Mouse (Mus musculus) hindbrain, embryonic 12.5 days (tissue): Measurements from ENCODE around the gene Mxi1. TPM values are rescaled to one million over a fixed set of nuclear protein-coding genes. Genes with fewer than 3 reads are reported as not detected.
A peak's percentile ranks its signal among the peaks of the same experiment; 100 is the strongest.

Experiments used
- ATAC-seq: fragments of 200-750 bp; cut with Nextera tagmentation; 2 replicates; pipeline ENCODE4 v1.8.0; 2017; ENCODE audit warnings: moderate TSS enrichment; ENCODE audit not compliant: low FRiP score
- H3K27ac ChIP-seq: fragments of 300-500 bp; sonication (generic); 2 replicates; pipeline ENCODE4 v1.5.1; 2016; ENCODE audit warnings: mild to moderate bottlenecking
- H3K27me3 ChIP-seq: fragments of 300-500 bp; sonication (generic); 2 replicates; pipeline ENCODE4 v1.6.1; 2016; ENCODE audit warnings: mild to moderate bottlenecking
- H3K36me3 ChIP-seq: fragments of 300-500 bp; sonication (generic); 2 replicates; pipeline ENCODE4 v1.6.1; 2016; ENCODE audit warnings: mild to moderate bottlenecking
- H3K4me1 ChIP-seq: fragments of 300-500 bp; sonication (generic); 2 replicates; pipeline ENCODE4 v1.6.1; 2016
- H3K4me2 ChIP-seq: fragments of 300-500 bp; sonication (generic); replicated peaks from 2 replicates; pipeline ENCODE4 v1.6.1; 2016; ENCODE audit warnings: mild to moderate bottlenecking
- H3K4me3 ChIP-seq: fragments of 300-500 bp; sonication (generic); 2 replicates; pipeline ENCODE4 v1.5.1; 2016; ENCODE audit warnings: mild to moderate bottlenecking
- H3K9ac ChIP-seq: fragments of 300-500 bp; sonication (generic); 2 replicates; pipeline ENCODE4 v1.6.1; 2016; ENCODE audit warnings: mild to moderate bottlenecking, moderate library complexity
- H3K9me3 ChIP-seq: fragments of 300-500 bp; sonication (generic); replicated peaks from 2 replicates; pipeline ENCODE4 v1.6.1; 2016; ENCODE audit warnings: mild to moderate bottlenecking
- WGBS: fragments of 180-500 bp; shearing (Covaris S2); methylation state at CpG from one replicate; pipeline ENCODE4 v1.1.7; 2016; 5-methylcytosine and 5-hydroxymethylcytosine counted together
- polyA plus RNA-seq: library from polyadenylated mRNA; unstranded; fragments of >200 nt; fragmentation: Nextera tagmentation; extraction: Ambion mirVana; gene quantifications from 2 replicates; pipeline ENCODE4 v1.2.1, GENCODE M21; 2016

The Mxi1 gene
- polyA plus RNA-seq, 1 experiment from 2014 or later = 78.4 TPM

DNA sequence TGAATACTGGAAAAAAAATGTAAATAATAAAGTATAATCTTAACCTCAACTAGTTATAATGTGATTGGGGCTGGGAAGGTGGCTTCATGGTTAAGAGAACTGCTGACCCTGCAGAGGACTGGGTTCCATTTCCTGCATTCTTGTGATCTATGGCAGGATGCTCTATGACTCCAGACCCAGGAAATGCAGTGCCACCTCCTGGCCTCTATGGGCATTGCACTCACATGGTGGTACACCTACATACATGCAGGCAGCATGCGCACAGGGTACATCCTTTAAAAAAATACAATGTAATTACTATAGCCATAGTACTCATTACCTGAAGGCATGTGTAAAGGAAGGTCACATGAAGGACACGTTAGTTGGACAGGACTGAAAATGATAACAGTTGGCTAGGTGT is 52.6 kb downstream of the Mxi1 start:
- Histone ChIP-seq H3K9me3 (no peaks in the 10 kb centered on the region), H3K4me1 (peaks cover 34% of the 10 kb centered on the region), H3K27ac (no peak overlapping the region), H3K36me3 (0 out of 2 replicates have a peak, but pooled peaks cover 3% of the 10 kb centered on the region), H3K4me3 (no peak overlapping the region), H3K9ac (no peak overlapping the region), H3K4me2 (no peak overlapping the region), H3K27me3 (no peaks in the 10 kb centered on the region)
- 50% methylated on average over 2 of the region's 2 CpGs for WGBS
- no peak for ATAC-seq

DNA sequence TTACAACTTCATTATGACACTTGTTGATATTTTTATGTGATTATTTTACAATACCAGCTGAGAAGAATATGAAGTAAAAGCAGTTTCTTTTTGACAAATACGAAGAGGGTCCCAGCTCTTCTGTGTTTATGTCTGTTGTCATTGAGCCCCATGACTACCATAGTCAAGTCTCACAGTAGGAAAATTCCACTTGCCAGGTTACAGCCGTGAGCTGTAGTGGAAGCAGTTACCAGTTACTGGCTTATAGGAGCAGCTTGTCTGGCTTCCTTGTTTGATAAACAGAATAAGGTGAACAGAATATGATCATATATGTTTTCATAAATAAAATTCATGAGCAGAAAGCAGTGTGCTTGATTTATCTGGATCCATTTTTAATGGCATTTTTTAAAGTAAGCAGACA is 54.2 kb downstream of the Mxi1 start:
- no peak for ATAC-seq
- 0 out of 2 replicates have a peak, but pooled peaks cover 3% of the 10 kb centered on the region for H3K36me3 ChIP-seq
- WGBS = 73% methylated on average over 2 of the region's 2 CpGs

DNA sequence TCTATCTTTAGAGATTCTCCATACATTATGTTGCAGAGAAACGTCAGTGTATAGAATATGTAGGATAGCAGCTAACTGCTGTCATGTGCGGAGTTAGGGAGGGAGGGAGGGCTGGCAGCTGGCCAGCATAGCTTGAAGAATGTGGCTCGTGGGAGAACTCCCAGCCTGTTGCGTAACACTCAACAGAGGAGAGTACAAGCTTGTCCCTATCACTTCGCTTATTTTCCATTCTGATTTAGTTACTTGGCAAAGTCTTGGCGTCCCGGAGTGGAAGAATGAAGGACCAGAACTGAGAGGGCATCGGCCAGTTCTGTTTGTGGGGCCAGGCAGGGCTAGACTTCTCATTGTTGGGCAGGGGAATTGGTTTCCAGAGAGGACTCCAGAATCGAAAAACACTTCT is 54.6 kb downstream of the Mxi1 start:
- peak overlapping the region; percentile 62; the same call in 1 of the 2 replicates for H3K27ac ChIP-seq
- WGBS = 39% methylated on average over 9 of the region's 9 CpGs

More for the DNA sequence above, 54.2 kb downstream of the Mxi1 start:
- H3K9ac ChIP-seq = no peak overlapping the region
- peaks cover 30% of the 10 kb centered on the region for H3K4me1 ChIP-seq
- no peak overlapping the region; the same call in 1 of the 2 replicates for H3K4me2 ChIP-seq
- H3K27me3 ChIP-seq = no peaks in the 10 kb centered on the region
- no peak overlapping the region for H3K27ac ChIP-seq
- H3K9me3 ChIP-seq = no peaks in the 10 kb centered on the region
- no peak overlapping the region for H3K4me3 ChIP-seq

DNA sequence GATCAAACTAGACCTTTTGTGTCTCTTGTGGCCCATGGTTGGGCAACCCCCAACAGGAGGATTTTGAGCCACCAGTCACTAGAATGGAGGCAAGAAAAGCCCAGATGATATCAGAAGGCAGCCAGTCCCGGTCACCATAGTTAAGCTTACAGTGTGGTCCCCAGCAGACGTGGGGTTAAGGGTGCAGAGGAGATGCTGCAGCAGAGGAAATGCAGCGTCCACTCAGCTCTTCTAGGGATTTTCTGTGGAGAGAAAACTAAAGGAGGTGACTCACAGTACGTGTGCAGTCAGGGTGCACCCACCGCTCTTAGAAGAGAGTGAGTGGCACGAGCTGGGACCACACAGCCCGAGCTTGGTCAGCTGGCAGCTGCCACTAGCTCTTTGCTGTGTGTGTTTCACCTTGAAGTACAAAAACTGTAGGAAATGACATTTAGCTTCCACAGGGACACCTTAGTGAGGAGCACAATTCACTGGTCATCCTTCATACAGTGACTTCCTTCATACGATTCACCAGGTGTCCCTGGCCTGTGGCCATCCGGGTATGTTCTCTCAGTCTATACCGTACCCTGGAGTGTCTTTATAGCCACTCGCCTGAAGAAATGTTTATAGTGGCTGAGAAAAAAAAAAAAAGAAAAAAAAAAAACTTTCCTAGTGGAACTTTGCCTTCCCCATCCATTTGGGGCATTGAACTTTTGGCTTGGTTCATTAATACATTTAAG is 55.9 kb downstream of the Mxi1 start:
- Histone ChIP-seq H3K4me2 (no peak overlapping the region), H3K36me3 (peaks cover 11% of the 10 kb centered on the region; the same call in 1 of the 2 replicates), H3K27me3 (no peaks in the 10 kb centered on the region), H3K9me3 (no peaks in the 10 kb centered on the region), H3K9ac (no peak overlapping the region), H3K4me1 (peaks cover 19% of the 10 kb centered on the region), H3K4me3 (no peak overlapping the region), H3K27ac (no peak overlapping the region)
- ATAC-seq = no peak
- 85% methylated on average over 11 of the region's 11 CpGs for WGBS

More for the DNA sequence above, 54.6 kb downstream of the Mxi1 start:
- Histone ChIP-seq H3K27me3 (no peaks in the 10 kb centered on the region), H3K36me3 (0 out of 2 replicates have a peak, but pooled peaks cover 3% of the 10 kb centered on the region), H3K4me2 (peak overlapping the region; percentile 15; the same call in 1 of the 2 replicates), H3K4me3 (no peak overlapping the region), H3K4me1 (peaks cover 27% of the 10 kb centered on the region), H3K9ac (no peak overlapping the region; the same call in 1 of the 2 replicates), H3K9me3 (no peaks in the 10 kb centered on the region)
- ATAC-seq = no peak

DNA sequence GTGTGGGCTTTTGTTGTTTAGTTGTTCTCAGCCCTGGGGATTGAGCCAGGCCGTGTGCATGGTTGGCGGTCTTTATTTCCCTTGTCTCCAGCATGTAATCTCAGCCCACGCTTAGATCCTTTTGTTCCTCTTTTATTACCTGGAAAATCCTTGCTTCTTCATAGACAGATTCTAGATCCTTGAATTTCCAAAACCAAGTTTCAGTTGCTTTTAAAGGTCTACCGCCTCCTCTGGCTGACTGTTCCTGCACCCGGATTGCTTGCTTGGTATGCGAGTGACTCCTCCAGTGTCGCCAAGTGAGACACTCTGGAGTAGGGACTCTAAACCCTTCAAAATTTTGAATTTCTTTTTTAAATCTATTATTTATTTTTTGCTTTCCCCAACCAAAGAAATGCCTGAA is 56.6 kb downstream of the Mxi1 start:
- H3K4me3 ChIP-seq = no peak overlapping the region
- no peak overlapping the region for H3K4me2 ChIP-seq
- ATAC-seq = no peak
- no peaks in the 10 kb centered on the region for H3K27me3 ChIP-seq
- H3K36me3 ChIP-seq = peaks cover 17% of the 10 kb centered on the region; the same call in 1 of the 2 replicates
- H3K9me3 ChIP-seq = no peaks in the 10 kb centered on the region
- no peak overlapping the region for H3K9ac ChIP-seq
- H3K27ac ChIP-seq = no peak overlapping the region
- WGBS = 84% methylated on average over 7 of the region's 7 CpGs
- peaks cover 19% of the 10 kb centered on the region for H3K4me1 ChIP-seq

DNA sequence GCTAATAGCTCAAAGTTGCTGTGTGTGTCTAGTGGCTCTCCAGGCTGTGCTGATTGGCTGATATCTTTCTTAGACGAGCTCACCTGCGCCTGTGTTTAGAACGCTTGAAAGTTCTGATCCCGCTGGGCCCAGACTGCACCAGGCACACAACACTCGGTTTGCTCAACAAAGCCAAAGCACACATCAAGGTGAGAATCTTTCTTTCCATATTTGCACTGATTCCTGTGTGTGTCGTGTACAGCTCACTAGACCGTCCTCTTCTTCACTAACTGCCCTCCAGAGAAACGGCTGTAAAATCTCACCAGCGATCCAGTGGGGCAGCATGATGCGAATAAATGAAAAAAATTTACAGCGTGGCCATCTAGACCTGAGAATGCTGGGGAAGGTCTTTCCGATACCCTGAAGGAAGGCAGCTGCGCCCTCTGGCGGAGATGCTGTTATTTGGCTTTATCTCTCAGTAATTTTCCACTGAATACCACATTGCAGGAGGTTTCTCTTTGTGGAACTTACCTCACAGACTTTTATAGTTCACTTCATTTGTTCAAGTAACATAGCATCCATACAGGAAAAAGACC is 59.2 kb downstream of the Mxi1 start:
- Histone ChIP-seq H3K9me3 (no peaks in the 10 kb centered on the region), H3K27ac (no peak overlapping the region), H3K4me2 (no peak overlapping the region), H3K4me1 (peaks cover 18% of the 10 kb centered on the region), H3K27me3 (no peaks in the 10 kb centered on the region), H3K36me3 (peaks cover 36% of the 10 kb centered on the region), H3K4me3 (no peak overlapping the region), H3K9ac (0 out of 2 replicates have a peak overlapping the region, but pooled peaks have one; percentile 6)
- peak; percentile 44; the same call in 1 of the 2 replicates for ATAC-seq
- 37% methylated on average over 14 of the region's 14 CpGs for WGBS

DNA sequence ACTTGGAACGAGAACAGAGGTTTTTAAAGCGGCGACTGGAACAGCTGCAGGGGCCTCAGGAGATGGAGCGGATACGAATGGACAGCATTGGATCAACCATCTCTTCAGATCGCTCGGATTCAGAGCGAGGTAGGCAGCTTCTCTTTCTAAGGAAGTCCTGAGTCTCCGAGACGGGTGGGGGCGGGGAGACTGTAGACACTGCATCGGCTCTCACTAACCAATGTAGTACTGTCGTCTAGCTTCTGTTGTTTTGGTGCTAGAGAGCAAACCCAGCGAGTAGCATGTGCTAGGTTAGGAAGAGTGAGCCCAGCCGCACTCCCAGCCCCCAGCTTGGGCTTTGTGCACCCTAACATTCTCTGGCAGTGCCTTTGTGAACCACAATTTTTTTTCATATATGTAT is 59.9 kb downstream of the Mxi1 start:
- H3K36me3 ChIP-seq = peaks cover 36% of the 10 kb centered on the region
- WGBS = 81% methylated on average over 15 of the region's 15 CpGs
- no peak for ATAC-seq
- no peak overlapping the region for H3K27ac ChIP-seq
- no peak overlapping the region for H3K4me2 ChIP-seq
- H3K4me3 ChIP-seq = no peak overlapping the region
- no peak overlapping the region for H3K9ac ChIP-seq
- H3K4me1 ChIP-seq = peaks cover 13% of the 10 kb centered on the region
- H3K9me3 ChIP-seq = no peaks in the 10 kb centered on the region
- no peaks in the 10 kb centered on the region for H3K27me3 ChIP-seq

DNA sequence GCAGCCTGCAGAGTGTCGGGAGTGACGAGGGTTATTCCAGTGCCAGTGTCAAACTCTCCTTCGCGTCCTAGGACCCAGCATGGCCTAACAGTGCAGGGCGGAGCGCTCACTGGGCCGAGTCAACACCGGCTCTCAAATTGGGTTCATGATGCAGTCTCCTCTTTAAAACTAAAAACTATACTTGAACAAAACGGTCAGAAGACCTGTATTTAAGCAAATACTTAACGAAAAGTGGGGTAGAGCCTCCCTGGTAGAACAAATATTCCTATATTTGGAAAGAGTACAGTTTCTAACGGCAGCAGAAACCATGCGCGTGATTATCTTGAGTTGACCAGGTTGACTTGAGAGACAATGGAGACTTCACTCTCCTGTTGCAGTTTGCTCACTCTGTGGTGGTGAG is 61.3 kb downstream of the Mxi1 start, which contains the start of gene Gm10197:
Gene Gm10197, minus strand, starts transcription at position 101 of the 400 bp plus-strand sequence.
- no peaks in the 10 kb centered on the region for H3K9me3 ChIP-seq
- H3K27ac ChIP-seq = no peak within 1 kb of the TSS
- WGBS = 93% methylated on average over 13 of the region's 13 CpGs
- 0 out of 2 replicates have a peak, but pooled peaks cover 5% of the 10 kb centered on the region for H3K4me1 ChIP-seq
- no peaks in the 10 kb centered on the region for H3K27me3 ChIP-seq
- no peak within 1 kb of the TSS for H3K9ac ChIP-seq
- H3K4me3 ChIP-seq = no peak within 1 kb of the TSS
- ATAC-seq = no peak
- no peak within 1 kb of the TSS for H3K4me2 ChIP-seq
- peaks cover 45% of the 10 kb centered on the region for H3K36me3 ChIP-seq

DNA sequence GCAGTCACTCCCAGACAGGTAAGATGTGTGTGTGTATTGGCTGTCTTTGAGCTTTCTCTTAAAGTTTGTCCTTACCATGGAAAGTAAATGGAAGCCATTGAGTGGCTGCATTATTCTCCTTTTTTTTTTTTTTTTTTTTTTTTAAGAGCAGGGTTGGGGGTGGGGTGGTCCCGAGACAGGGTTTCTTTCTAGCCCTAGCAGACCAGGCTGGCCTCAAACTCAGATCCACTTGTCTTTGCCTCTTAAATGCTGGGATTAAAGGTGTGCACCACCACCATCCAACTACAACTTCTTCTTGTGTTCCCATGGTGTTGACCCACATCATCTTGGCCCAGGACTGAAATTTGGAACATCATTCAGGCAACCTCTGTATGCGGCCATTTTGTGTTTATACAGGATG is 63.3 kb downstream of the Mxi1 start:
- no peak for ATAC-seq
- 0 out of 2 replicates have a peak, but pooled peaks cover 5% of the 10 kb centered on the region for H3K4me1 ChIP-seq
- no peak overlapping the region for H3K9ac ChIP-seq
- WGBS = 93% methylated on average over 2 of the region's 2 CpGs
- no peak overlapping the region for H3K4me2 ChIP-seq
- H3K9me3 ChIP-seq = no peaks in the 10 kb centered on the region
- no peak overlapping the region for H3K4me3 ChIP-seq
- no peaks in the 10 kb centered on the region for H3K27me3 ChIP-seq
- H3K36me3 ChIP-seq = peaks cover 49% of the 10 kb centered on the region
- no peak overlapping the region for H3K27ac ChIP-seq

DNA sequence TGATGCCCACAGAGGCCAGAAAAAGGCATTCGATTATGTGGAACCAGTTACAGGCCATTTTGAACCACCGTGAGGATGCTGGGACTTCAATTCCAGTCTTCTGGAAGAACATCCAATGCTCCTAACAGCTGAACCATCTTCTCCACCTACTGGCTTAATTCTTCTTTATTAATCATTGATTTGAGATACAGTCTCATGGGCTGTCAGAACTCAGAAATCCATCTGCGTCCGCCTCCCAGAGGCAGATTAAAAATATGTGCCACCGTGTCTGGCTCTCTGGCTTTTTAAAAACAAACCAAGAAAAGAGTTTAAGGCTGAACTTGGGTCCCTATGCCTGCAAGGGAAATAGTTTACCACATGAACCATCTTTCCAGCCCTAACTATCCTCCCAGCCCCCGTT is 65.0 kb downstream of the Mxi1 start:
- Histone ChIP-seq H3K9me3 (no peaks in the 10 kb centered on the region), H3K27me3 (no peaks in the 10 kb centered on the region), H3K36me3 (peaks cover 56% of the 10 kb centered on the region), H3K4me1 (no peaks in the 10 kb centered on the region), H3K4me2 (no peak overlapping the region), H3K27ac (no peak overlapping the region), H3K4me3 (no peak overlapping the region), H3K9ac (no peak overlapping the region)
- 89% methylated on average over 6 of the region's 6 CpGs for WGBS
- no peak for ATAC-seq

DNA sequence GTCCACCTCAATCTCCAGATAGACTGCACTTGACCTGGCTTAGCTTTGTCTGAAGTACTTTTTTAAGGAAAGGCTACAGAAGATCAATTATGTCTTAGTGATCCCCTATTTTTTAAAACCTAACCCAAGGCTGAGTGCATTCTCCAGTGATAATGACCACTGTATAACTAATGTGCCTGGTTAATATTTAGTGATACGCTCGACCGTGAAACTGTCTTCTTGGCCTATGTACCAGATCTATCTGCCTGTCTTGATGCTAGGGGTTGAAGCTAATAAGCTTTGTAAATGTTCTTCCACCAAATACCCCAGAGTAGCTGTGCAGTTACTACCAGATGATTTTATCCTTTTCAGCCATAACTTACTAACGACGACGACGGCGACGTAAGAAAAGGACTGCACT is 65.5 kb downstream of the Mxi1 start:
- WGBS = 94% methylated on average over 9 of the region's 9 CpGs
- Histone ChIP-seq H3K36me3 (peaks cover 55% of the 10 kb centered on the region), H3K27ac (no peak overlapping the region)

DNA sequence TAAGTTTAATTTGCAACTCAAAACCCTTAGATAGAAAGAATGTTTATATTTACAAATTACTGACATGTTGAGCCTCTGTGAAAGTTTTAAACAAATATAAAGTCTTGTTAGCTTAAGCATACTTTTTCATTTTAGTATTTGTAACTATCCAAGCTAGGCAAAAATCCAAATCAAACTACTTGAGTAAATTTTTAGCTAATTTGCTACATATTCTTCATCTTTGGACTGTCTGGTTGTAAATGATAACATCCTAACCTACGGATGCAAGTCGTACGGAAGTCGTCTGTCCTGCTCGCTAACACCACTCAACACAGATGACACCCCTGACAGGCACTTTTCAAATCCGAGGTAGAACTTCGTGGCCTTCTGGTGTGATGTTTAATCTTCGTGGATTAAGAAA is 67.3 kb downstream of the Mxi1 start:
- no peak overlapping the region for H3K4me3 ChIP-seq
- H3K27ac ChIP-seq = no peak overlapping the region
- peaks cover 50% of the 10 kb centered on the region for H3K36me3 ChIP-seq
- H3K9ac ChIP-seq = no peak overlapping the region
- H3K4me2 ChIP-seq = no peak overlapping the region
- no peaks in the 10 kb centered on the region for H3K27me3 ChIP-seq
- H3K4me1 ChIP-seq = no peaks in the 10 kb centered on the region
- H3K9me3 ChIP-seq = no peaks in the 10 kb centered on the region
- ATAC-seq = no peak
- WGBS = 96% methylated on average over 8 of the region's 8 CpGs

More for the DNA sequence above, 65.5 kb downstream of the Mxi1 start:
- H3K4me1 ChIP-seq = no peaks in the 10 kb centered on the region
- ATAC-seq = no peak
- no peaks in the 10 kb centered on the region for H3K9me3 ChIP-seq
- H3K4me3 ChIP-seq = no peak overlapping the region
- no peak overlapping the region for H3K4me2 ChIP-seq
- no peak overlapping the region for H3K9ac ChIP-seq
- no peaks in the 10 kb centered on the region for H3K27me3 ChIP-seq
